Mouse (Mus musculus): ENCODE results near the gene Pdzph1.

Pdzph1 gene

GRCm38 (mm10) chr17:58991275-58991674, at the start of gene Pdzph1:
Gene Pdzph1, minus strand, starts transcription at chr17:58991375.
- no peak for DNase-seq (ENCODE audit: extremely low spot score, low spot score)

- DNase-seq (ENCODE audit: extremely low spot score, low spot score): no peak
These were observed 48.6 kb upstream of the Pdzph1 start for GRCm38 (mm10) chr17:59039754-59040153.

- no peak for DNase-seq (ENCODE audit: extremely low spot score, low spot score)
These were observed 42.3 kb upstream of the Pdzph1 start for GRCm38 (mm10) chr17:59033445-59033844.

GRCm38 (mm10) chr17:59026336-59026735, 35.2 kb upstream of the Pdzph1 start:
- no peak for DNase-seq (ENCODE audit: extremely low spot score, low spot score)

GRCm38 (mm10) chr17:59024502-59024901, 33.3 kb upstream of the Pdzph1 start:
- no peak for DNase-seq (ENCODE audit: extremely low spot score, low spot score)

GRCm38 (mm10) chr17:59023971-59024370, 32.8 kb upstream of the Pdzph1 start:
- DNase-seq (ENCODE audit: extremely low spot score, low spot score): no peak

- DNase-seq (ENCODE audit: extremely low spot score, low spot score): no peak
These were observed 27.5 kb upstream of the Pdzph1 start for GRCm38 (mm10) chr17:59018666-59019065.

GRCm38 (mm10) chr17:59013091-59013459, 21.9 kb upstream of the Pdzph1 start, which contains the start of gene Nudt12:
Gene Nudt12, minus strand, starts transcription at chr17:59013372.
- DNase-seq (ENCODE audit: extremely low spot score, low spot score): peak; percentile 68

- no peak for DNase-seq (ENCODE audit: extremely low spot score, low spot score)
These were observed 21.4 kb upstream of the Pdzph1 start for GRCm38 (mm10) chr17:59012421-59013090.

- DNase-seq (ENCODE audit: extremely low spot score, low spot score): no peak
These were observed 20.6 kb upstream of the Pdzph1 start for GRCm38 (mm10) chr17:59011546-59012307.

GRCm38 (mm10) chr17:58973237-58973636, 17.9 kb downstream of the Pdzph1 start:
- no peak for DNase-seq (ENCODE audit: extremely low spot score, low spot score)

- peak; percentile 26 for DNase-seq (ENCODE audit: extremely low spot score, low spot score)
These were observed 31.3 kb downstream of the Pdzph1 start for GRCm38 (mm10) chr17:58959905-58960304.

GRCm38 (mm10) chr17:58957055-58957454, 34.1 kb downstream of the Pdzph1 start:
- DNase-seq (ENCODE audit: extremely low spot score, low spot score): no peak

- DNase-seq (ENCODE audit: extremely low spot score, low spot score): no peak
These were observed 48.0 kb downstream of the Pdzph1 start for GRCm38 (mm10) chr17:58943015-58943822.

GRCm38 (mm10) chr17:58938598-58938997, 52.6 kb downstream of the Pdzph1 start:
- DNase-seq (ENCODE audit: extremely low spot score, low spot score): no peak

GRCm38 (mm10) chr17:58937533-58937932, 53.6 kb downstream of the Pdzph1 start:
- DNase-seq (ENCODE audit: extremely low spot score, low spot score): no peak

- DNase-seq (ENCODE audit: extremely low spot score, low spot score): peak; percentile 20
These were observed 58.2 kb downstream of the Pdzph1 start for GRCm38 (mm10) chr17:58932983-58933280.

GRCm38 (mm10) chr17:58932279-58932982, 58.7 kb downstream of the Pdzph1 start:
- DNase-seq (ENCODE audit: extremely low spot score, low spot score): no peak

- no peak for DNase-seq (ENCODE audit: extremely low spot score, low spot score)
These were observed 66.2 kb downstream of the Pdzph1 start for GRCm38 (mm10) chr17:58924754-58925546.

- peak; percentile 36 for DNase-seq (ENCODE audit: extremely low spot score, low spot score)
These were observed 67.2 kb downstream of the Pdzph1 start for GRCm38 (mm10) chr17:58923901-58924476.
